Mouse (Mus musculus): ENCODE results near the gene Crbn.

Crbn gene

DNA sequence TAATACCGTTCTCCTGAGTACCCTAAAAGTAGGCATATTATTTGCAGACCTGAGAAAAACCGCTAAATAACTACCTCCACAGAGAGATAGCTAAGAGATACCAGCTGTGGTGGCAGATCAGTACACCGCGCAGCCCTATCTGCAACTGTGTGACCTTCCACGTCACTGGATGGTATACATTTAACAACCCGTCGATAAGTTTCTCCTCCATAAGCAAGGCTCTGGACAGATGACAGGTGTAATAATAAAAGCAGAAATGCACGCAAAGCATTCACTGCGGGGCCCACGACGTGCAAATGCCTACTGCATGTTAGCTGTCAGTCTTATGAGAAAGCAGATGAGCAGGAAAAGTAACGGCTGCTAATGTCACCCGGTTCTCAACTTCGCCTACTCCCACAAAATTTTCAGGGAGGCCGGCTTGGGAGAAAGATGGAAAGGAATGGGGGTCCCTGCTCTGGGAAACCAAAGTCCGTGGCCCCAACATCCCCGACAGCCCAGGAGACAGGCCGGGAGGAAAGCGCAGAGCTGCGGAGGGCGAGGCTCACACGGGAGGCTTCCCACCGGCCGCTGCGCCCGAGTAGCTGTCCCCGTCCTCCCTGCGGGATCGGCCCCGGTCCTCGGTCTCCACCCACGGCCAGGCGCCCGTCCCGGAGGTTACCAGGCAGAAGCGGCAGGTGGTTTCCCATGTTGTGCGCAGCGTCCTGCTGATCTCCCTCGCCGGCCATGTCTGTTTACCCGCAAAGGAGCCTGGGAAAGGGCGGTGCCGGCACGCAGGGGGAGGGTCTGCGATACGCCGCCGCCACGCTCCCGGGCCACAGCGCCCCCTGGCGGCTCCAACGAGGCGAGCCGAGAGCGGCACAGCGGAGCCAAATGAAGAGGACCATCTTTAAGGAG lies at the start of gene Crbn:
Crbn (minus strand) TSS at position 745 of the 894 bp plus-strand sequence.
- DNase-seq (ENCODE audit: low spot score in 2 of 2), result peak; percentile 83 to 93

DNA sequence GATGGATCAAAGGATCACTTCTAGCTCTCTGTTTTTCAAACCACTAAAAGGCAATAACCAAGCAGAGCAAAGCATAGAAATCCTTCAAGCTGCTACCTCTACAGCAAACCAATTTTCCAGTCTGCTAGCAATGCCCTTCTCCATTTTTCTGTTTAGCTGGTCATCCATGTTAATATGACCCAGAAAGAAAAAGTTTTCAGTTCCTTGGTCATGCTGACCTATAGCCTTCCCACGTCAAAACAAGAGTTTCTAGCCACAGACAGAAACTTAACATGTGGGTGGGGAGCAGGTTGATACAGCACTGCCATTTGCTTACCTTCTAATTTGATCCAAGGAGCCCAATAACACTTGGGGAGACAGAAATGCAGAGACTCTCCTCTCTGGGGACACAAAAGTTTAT lies 40.3 kb upstream of the Crbn start:
- DNase-seq (ENCODE audit: low spot score in 2 of 2), result no peak

DNA sequence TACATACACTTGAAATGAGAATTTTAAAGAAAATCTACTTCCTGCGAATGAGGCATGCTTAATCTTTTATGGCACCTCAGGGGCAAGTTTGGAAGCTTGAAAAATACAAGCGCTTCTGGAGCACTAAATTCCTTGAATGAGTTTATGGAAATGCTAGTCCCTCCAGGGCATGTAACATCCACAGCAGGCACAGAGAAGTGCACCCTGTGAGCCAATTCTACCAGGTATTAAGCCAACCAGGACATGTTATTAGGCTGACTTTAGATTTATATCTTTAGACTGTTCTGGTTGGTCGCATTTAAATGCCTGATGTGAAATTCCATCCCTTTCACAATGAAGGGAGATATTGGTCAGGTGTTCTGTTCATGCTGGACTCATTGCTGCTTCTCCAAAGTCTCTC lies 38.2 kb upstream of the Crbn start:
- DNase-seq (ENCODE audit: low spot score in 2 of 2), result no peak

DNA sequence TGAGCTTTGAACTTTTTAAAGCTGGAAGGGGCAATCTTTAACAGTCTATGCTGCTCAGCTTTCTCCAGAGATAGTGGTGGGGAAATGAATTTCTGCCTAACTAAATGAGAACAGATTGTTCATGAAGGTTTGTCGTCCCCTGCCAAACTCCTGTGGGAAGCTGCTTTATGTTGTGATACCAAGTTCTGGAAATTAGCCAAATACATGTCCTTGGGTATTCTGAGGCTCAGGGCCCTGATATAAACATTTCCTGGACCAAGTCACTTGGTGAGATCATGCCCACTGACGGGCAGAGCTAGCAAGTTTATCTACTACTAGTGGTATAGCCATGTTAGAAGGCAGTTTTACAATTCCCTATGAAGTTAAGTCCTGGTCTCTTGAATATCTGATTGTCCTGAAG lies 35.4 kb upstream of the Crbn start:
- no peak for DNase-seq (ENCODE audit: low spot score in 2 of 2)

DNA sequence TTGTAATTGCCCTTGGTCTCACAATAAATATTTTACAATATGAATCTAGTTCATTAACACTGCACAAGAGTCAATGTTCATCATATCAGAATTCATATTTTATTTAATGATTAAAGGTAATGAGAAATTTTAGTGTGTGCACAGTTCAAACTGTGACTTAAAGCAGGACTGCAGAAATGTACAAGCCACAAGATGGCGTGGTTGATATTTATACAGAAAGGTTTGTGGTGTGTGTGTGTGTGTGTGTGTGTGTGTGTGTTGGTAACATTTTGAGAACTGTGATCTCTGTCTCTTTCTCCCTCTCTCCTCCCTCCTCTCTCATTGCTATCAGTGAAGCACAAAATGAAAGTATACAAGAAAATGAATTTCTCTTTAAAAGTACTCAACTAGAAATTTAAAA lies 22.5 kb upstream of the Crbn start:
- DNase-seq (ENCODE audit: low spot score in 2 of 2), result no peak

DNA sequence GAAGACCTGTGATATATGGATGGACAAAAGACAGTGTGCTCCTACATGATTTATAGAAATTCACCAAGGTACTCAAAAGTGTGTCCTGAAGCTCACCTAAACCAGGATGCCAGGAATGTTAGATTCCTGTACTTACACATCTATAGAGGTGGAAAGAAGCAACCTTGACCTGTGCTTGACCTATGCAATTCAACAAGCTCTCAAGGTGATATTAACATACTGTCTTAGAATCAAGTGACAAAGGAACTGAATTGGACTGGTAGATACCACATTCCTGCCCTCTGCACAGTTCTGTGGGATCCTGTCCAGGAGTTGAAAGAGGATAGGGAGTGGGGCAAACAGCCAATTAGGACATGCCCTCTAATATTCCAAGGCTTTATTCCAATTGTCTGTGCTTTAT lies 20.7 kb upstream of the Crbn start:
- no peak for DNase-seq (ENCODE audit: low spot score in 2 of 2)

DNA sequence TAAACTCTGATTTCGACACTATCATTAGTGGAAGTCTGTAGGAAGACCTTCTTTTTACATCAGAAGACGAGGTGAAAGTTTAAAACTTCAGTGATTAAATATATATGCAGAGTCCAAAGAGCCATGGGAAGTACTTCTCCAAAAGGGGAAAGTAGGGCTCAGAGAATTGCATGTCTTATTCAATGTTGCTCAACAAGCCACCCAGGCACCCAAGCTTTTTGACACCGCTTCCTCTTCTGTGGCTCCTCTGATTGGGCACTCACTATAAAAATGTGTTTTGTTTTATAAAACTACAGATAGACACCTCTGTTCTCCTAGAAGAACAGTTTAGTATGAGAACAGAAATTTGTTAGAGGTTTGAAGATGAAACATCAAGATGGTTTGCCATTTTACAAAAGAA lies 20.0 kb upstream of the Crbn start:
- DNase-seq (ENCODE audit: low spot score in 2 of 2), result no peak

DNA sequence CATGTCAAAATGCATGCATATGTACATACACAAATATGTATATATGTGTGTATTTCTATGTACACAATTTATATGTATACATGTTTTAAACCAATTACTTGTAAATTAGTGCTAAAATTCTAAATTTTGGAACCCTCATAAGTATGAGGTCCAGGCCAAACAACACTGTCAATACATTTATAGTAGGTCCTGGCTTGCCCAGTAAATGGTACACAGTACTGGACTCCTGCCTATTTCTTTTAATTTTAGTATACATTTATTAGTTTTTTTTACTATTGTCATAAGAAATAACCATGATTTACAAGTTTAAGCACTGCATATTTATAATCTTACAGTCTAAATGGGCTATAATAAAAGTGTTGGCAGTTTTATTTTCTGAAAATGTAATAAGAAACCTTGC lies 19.4 kb upstream of the Crbn start:
- DNase-seq (ENCODE audit: low spot score in 2 of 2), result no peak

DNA sequence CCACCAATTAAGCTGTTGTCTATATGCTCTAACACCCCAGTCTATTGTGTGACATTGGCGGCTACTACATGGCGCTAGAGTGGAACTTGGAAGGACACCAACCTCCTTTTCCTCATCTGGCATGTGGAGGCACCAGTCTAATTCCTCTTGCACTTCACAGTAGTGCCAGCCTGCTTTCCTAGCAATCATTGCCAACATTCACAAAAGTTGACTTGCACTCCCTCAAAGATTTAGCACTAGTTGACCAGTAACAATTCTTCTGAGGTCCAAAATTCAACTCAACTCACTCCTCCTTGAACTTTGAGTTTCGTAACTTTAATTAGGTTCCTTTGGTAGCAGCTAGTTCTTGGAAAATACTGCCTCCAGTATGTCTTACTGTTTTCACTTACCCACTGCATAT lies 10.8 kb upstream of the Crbn start:
- no peak for DNase-seq (ENCODE audit: low spot score in 2 of 2)

DNA sequence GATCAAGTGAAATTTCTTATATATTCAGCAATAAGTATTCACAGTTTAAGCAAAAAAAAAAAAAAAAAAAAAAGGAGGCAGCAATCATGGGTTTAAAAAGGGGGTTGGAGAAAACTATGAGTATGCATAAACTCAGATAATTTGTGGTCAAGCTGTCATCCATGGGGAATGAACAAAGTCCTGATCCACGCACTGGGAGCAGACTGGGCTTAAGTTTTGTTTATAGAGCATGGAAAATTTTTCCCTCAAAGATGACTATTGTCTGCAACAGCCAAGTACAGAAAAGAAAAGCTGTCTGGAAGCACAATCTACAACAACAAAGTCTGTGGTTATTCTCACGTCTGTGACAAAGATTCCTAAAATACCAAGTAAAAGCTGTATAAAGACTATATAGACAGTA lies 9.3 kb upstream of the Crbn start:
- DNase-seq (ENCODE audit: low spot score in 2 of 2), result no peak

DNA sequence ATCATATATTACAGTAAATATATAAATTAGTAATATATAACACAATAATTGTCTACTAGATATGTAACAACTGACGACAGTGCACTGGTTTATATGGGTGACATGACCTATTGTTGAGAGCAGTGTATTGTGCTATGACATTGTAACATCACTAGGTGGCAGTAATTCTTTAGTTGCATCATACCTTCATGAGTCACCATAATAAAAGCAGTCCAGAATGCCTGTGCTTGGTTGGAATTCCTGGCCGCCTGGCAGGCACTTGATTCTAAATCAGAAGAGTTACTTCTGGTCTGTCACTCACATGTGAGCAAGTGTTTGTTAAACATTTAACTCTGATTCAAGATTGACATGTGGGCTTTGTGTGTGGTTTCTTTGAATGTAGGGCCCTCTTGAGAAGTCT lies 5.0 kb upstream of the Crbn start:
- no peak for DNase-seq (ENCODE audit: low spot score in 2 of 2)

DNA sequence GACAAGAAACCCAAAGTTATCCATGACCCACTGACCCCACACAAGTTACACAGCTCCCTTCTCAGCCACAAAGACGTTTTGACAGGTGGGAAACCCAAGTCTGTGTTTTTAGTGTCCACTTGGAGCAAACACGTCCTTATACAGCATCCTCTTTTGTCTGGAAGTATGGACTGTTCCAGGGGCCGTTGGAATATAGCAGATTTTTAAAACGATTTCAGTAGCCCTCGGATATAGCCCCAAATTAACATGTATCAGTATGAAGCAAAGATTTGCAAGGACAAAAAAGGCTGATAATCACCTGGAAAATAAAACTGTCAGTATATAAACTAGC lies 315 bp upstream of the Crbn start:
- DNase-seq (ENCODE audit: low spot score in 2 of 2), result no peak

DNA sequence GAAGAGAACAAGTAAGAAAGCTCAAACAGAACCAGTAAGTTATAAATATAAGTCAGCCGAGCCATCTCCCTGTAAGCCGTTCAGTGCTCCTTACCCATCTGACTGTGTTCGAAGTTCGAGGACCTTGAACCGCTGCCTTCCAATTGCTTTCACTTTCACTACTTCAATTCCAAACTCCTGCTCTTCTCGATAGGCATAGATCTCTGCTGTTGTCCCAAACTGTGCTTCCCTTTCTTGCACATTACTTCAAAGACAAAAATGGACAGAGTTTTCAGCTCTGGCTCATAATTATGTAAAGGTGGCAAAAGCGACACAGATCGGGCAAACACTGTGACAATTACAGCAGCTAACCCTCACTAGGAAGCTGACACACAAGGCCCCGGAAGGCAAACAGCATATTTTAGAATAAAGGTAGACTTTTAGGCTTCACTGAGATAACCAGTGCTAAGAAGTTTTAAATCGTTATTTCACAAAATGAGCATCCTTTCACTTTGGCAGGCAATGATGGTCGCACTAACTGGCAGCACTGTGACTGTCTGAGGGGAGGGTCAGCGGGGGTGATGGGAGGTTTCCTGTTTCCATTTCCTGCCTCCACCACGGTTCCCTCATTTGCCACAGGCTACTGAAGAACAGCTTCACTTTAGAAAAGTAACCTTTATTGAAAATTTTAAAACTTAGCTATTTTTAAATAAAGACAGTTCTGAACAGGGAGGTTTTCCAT lies 5.6 kb downstream of the Crbn start:
- no peak for DNase-seq (ENCODE audit: low spot score in 2 of 2)

DNA sequence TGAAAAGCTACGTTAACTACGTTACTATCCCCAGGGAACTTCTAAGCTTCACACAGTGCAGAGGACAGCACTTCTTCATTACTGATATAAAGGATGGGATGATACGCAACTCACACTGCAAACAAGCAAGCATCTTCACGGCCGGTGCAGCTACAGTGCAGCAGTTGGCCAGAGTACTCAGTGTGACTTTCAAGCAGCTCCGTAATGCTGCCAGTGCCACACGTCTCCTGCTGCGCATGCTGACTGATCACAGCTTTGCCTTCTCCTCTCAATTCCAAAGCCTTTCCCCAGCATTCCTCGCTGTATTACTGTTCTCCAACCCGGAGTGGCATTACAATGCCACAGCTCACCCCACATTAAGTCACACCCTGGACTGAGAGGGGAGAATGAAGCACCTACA lies 6.3 kb downstream of the Crbn start:
- no peak for DNase-seq (ENCODE audit: low spot score in 2 of 2)

DNA sequence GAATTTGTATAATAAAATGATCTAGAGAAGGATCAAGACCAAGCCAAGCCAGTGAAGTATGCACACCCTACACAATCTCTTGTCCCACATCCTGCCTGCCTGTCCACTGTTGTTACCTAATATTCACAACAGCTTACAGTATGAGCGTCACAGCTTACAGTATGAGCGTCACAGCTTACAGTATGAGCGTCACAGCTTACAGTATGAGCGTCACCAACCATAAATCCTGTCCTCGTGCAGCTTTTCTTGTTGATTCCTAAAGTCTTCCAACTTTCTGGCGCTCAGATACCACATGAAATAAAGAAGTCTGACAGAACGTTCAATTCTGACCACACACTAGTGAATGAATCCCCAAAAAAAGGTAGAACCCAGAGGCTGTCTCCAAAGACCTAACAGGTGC lies 6.8 kb downstream of the Crbn start:
- DNase-seq (ENCODE audit: low spot score in 2 of 2), result no peak

DNA sequence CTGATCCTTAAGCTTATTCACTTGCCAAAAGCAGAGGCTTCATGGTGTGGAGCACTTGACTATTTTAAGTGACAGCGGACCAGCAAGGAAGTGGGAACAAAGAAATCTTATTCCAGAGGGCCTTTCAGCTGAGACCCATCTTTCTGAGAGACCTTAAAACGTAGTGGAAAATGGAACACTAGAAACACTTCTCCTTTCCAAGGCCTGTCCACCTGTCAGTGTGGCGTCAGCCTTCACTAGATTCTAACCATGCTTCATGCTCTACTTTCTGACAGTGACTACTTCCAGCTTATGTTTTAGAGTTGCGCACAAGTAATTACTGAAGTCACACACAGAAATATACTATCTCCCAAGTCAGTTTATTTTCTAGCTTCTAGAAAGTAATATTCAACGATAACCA lies 7.4 kb downstream of the Crbn start:
- no peak for DNase-seq (ENCODE audit: low spot score in 2 of 2)

DNA sequence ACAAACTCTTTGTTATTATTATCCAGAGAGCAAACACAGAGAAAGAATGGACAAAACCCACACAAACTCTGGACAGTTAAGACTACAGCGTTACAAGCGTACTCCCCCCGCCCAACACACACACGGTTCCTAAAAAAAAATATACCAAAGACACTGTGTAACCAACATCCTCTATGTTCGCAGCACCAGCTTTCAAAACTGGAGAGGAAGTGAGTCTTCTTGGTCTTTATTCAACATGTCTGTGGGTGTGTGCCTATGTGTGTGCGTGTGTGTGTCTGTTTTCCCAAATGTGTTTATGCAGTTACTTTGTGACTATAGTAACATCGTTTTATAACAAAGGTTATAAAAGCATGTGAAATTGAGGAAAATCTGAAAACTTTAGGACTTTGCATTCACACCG lies 8.4 kb downstream of the Crbn start:
- DNase-seq (ENCODE audit: low spot score in 2 of 2), result no peak

DNA sequence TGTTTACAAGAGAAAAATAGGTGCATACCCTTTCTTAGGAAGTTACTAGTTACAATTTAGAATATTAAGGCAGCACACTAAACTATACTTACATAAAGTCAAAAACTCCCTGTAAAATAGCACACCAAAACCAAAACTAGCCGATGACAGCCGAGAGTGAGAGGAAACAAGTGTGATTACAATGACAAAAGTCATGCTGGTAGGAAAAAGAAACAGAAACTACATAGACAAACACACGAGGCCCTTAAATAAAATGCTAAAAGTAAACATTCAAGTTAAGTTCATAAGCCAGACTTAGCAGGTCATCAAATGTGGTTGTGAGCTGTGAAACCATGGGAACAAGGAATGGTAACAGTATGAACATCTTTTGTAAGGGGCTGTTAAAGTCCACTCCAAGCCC lies 12.7 kb downstream of the Crbn start:
- DNase-seq (ENCODE audit: low spot score in 2 of 2), result no peak

DNA sequence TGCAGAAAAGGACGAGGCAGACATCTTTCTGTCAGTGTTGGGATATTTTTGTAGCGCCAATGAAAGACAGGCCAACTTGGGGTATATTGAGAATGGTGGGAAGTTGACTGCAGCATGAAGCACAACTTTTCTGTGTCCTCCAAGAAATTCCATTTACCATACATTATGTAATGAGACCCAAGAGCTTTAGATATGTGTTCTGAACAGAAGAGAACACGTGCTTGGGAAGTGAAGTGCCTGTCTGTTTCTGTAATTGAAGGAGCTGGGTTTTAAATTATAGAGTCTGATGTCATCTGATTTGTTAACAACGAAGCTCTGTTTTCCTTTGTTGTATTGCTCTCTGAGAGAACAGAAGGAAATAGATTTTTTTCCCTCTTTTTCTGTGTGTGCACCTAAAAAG lies 29.8 kb downstream of the Crbn start:
- no peak for DNase-seq (ENCODE audit: low spot score in 2 of 2)

DNA sequence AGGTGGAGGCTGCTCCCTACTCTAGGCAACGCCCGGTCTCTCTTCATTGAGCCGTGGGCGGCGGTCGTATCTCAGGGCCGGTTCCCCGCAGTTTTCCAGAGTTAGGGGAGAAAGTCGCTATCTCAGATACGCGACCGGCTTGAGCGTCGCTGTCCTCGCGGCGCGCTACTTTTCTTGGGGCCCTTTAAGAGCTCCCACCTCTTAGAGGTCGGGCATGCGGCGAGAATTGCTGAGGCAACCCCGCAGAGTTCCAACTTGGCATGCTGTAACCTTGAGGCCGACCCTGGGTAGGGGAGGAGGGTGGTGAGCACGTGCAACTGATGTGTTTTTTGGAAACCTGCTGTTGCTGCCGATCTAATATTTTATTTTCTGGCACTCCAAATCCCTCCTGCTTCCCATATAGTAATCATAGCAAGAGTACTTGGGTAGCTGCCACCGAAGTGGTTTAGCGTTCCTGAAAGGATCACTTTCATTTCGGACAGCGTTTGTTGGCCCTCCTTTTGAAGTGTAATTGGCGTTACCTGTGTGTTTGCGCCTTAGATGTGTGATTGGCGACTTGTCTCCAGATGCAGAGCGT lies 30.5 kb downstream of the Crbn start:
- DNase-seq (ENCODE audit: low spot score in 2 of 2), result no peak

DNA sequence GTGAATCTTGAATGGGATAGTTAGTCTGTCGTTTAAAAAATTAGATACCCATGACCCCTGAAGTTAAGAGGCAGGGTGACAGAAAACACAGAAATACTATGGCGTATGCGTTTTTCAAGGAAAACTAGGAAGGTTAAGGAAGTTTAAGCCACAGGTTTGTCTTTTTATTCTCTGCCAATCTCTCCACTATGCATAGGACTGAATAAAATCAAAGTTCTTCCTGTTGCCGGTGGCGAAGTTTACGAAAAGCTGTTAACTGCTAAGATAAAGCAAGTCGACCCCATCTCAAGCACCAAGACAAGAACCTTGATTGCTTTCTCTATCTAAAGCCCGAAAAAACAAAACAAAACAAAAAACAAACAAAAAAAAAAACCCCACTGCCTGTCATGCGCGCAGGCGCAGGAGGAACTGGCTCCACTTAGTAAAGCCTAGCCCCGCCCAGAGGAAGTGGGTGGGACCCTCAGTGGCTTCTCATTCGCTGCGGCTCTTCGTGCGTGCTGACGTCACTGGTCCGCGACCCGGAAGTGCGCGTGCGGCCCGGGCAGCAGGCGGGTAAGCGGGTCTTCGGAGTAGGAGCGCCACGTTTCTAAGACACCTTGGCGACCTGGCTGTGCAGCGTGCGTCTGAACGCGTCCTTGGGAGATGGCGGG lies 31.1 kb downstream of the Crbn start, which contains the start of gene Trnt1:
Trnt1 (plus strand) TSS at position 481 of the 650 bp plus-strand sequence.
- peak; percentile 93 to 98 for DNase-seq (ENCODE audit: low spot score in 2 of 2)

DNA sequence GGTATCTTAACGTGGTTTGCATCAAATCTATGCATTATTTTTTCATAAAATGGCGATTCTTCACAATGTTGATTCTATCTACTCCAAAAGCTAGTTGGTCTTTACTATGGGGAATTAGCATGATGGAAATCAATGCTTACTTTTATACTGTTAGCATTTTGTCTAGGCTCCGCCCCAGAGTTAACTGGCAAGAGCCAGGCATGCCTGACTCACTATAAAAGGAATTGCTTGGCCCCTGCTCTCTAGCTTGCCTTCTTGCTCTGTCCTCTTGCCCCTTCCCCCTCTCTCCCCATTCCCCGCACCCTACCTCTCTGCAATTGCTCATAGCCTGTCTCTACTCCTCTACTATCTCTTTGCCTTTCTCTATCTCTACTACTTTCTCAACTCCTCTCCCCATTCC lies 33.1 kb downstream of the Crbn start:
- no peak for DNase-seq (ENCODE audit: low spot score in 2 of 2)

DNA sequence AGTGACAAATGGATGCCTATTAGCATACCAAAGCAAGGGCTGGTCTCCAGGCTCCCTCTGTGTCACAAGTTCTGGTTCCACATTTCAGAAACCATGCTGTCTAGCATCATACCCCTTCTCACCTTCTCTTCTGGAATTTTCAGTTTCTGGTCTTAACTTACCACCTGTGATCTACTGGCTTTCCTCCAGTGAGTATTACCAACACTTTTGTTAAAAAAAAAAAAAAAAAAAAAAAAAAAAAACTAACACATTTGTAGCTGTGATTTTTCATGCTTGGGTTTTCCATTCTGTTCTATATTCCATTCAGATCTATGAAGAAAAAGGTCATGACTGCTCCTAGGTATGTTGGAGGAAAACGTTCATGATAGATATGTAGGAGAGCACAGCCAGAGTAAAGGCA lies 34.0 kb downstream of the Crbn start:
- no peak for DNase-seq (ENCODE audit: low spot score in 2 of 2)
